9 mouse cellular contexts compared by ENCODE assay signal in the genomic region with DNA sequence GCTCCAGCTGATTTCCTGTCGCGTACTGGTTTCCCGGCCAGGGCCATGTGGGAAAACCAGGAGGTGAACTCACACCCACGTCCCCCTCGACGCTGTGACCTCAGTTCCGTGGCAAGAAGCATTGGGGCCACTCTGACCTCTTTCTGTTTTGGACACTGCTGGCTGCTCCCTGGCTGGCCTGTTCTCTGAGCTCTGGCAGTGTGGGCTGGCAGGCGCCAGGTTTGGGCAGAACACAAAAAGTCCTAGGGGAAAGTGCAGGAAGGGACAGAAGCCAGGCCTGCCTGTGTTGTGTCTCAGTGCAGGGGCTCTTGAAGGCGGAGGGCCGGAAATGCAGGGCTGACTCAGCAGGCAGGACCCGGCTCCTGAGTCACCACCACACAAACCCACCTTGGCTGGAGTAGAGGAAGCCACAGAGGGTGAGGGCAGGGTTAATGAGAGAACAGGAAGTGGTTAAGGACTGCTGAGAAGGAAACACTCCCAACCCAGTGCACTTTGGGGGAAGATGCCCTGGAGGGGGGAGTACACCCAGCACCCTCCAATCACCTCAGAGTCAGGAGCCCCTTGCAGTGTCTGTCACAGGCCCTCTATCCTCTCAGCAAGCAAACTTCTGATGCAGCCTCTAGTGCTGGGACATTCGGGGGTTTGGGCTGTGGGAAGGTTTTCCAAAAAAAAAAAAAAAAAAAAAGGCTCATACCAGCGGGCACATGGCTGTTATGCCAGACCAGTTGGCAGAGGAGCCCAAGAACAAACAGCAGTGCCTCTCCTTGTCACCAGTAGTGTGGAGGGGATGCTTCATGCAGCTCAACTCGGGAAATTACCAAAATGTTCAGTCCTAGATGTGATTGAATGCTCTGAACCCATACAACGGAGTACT. TPM values are rescaled to one million over a fixed set of nuclear protein-coding genes. Genes with fewer than 3 reads are reported as not detected.
A peak's percentile ranks its signal among the peaks of the same experiment; 100 is the strongest.
DNase-seq lines count a peak whose midpoint lies in the region; ATAC-seq and TF ChIP-seq lines count a peak whose summit lies in the region.
"Had no signal": no experiment of that assay in that cellular context is flagged by ENCODE, and none has a peak within 500 bp of the region (broad histone marks: within the 10 kb centered on the region; RNA-seq: fewer than 3 reads in every experiment).

No protein-coding gene starts in this region.

- peaks cover 29% of the 10 kb centered on the region; the same call in 1 of the 2 replicates for H3K27me3 ChIP-seq in hindbrain, embryonic 10.5 days (ENCODE audit: insufficient read depth, poor library complexity, severe bottlenecking)
- no peaks in the 10 kb centered on the region for H3K27me3 ChIP-seq in hindbrain, postnatal 0 days (ENCODE audit: insufficient read depth, low read length)
- H3K27me3 ChIP-seq in liver, embryonic 12.5 days (replicated peaks) = peaks cover 39% of the 10 kb centered on the region

- no peak overlapping the region for H3K4me2 ChIP-seq in hindbrain, postnatal 0 days (ENCODE audit: low read depth, low read length)
- H3K4me2 ChIP-seq in liver, embryonic 12.5 days = no peak overlapping the region

- no peaks in the 10 kb centered on the region; the same call in 1 of the 2 replicates for H3K4me1 ChIP-seq in hindbrain, embryonic 10.5 days (replicated peaks)
- H3K4me1 ChIP-seq in hindbrain, postnatal 0 days (ENCODE audit: insufficient read depth, low read length) = no peaks in the 10 kb centered on the region
- 0 out of 2 replicates have a peak, but pooled peaks cover 6% of the 10 kb centered on the region for H3K4me1 ChIP-seq in liver, embryonic 12.5 days

- peak overlapping the region; percentile 26; the same call in 1 of the 2 replicates for H3K27ac ChIP-seq in hindbrain, embryonic 10.5 days
- H3K27ac ChIP-seq in hindbrain, postnatal 0 days = no peak overlapping the region
- peak overlapping the region; percentile 15; the same call in 1 of the 2 replicates for H3K27ac ChIP-seq in liver, embryonic 12.5 days
- H3K27ac ChIP-seq: layer of hippocampus, adult 2 months had no signal

- H3K36me3 ChIP-seq in hindbrain, embryonic 10.5 days = no peaks in the 10 kb centered on the region
- no peaks in the 10 kb centered on the region for H3K36me3 ChIP-seq in hindbrain, postnatal 0 days (ENCODE audit: insufficient read depth, low read length)
- no peaks in the 10 kb centered on the region for H3K36me3 ChIP-seq in liver, embryonic 12.5 days

- no peaks in the 10 kb centered on the region; the same call in 1 of the 2 replicates for H3K9me3 ChIP-seq in hindbrain, embryonic 10.5 days
- no peaks in the 10 kb centered on the region for H3K9me3 ChIP-seq in hindbrain, postnatal 0 days (ENCODE audit: low read length)
- H3K9me3 ChIP-seq in liver, embryonic 12.5 days (replicated peaks) = no peaks in the 10 kb centered on the region

- WGBS in hindbrain, embryonic 10.5 days = 78% methylated on average over 15 of the region's 15 CpGs
- 74% methylated on average over 15 of the region's 15 CpGs for WGBS in hindbrain, postnatal 0 days
- 23% methylated on average over 15 of the region's 15 CpGs for WGBS in liver, embryonic 12.5 days (ENCODE audit: insufficient replicate concordance)

- TF ChIP-seq CTCF in hindbrain, postnatal 0 days (IDR thresholded peaks at IDR 0.05; ENCODE audit: low read depth) = no peak

- H3K9ac ChIP-seq in hindbrain, postnatal 0 days (replicated peaks; ENCODE audit: low read length) = no peak overlapping the region
- H3K9ac ChIP-seq in liver, embryonic 12.5 days = no peak overlapping the region

- no peak for ATAC-seq in hindbrain, postnatal 0 days
- ATAC-seq in liver, embryonic 12.5 days = 0 out of 2 replicates have a peak, but pooled peaks have one; percentile 35

- intact Hi-C loops in heart, postnatal 10 days (cut with DNase I) = no loop called here

- DNase-seq in hindbrain, embryonic 10.5 days (ENCODE audit: low spot score) = no peak
- no peak for DNase-seq in hindbrain, postnatal 0 days (ENCODE audit: low spot score)
- peak; percentile 74 for DNase-seq in adrenal gland, postnatal 14 days
- DNase-seq in heart, postnatal 10 days = peak; percentile 60 to 68
- peak; percentile 8 to 27 for DNase-seq in thymus, postnatal 36 days
- no peak for DNase-seq in retina, embryonic 14.5 days (ENCODE audit: low spot score)
- DNase-seq in frontal cortex, postnatal 14 days (ENCODE audit: low spot score in 2 of 2) = no peak

- no peak overlapping the region for H3K4me3 ChIP-seq in hindbrain, embryonic 10.5 days
- H3K4me3 ChIP-seq in hindbrain, postnatal 0 days (ENCODE audit: low read length) = no peak overlapping the region
- no peak overlapping the region for H3K4me3 ChIP-seq in liver, embryonic 12.5 days
- H3K4me3 ChIP-seq: layer of hippocampus, adult 2 months had no signal

RNA-seq across cellular contexts. Expression of a gene that starts 60.0 kb away (rescaled TPM):
- 1.6 and 3.5 TPM in 2 replicates for polyA plus RNA-seq in hindbrain, embryonic 10.5 days (2016; fragmentation: Nextera tagmentation; extraction: Ambion mirVana)
- total RNA-seq in hindbrain, postnatal 0 days (2014; rRNA removed) = 0.40 and 0.58 TPM in 2 replicates
- polyA plus RNA-seq in hindbrain, postnatal 0 days (2015; fragmentation: Nextera tagmentation; extraction: Ambion mirVana) = 0.21 TPM in 1 of 2 replicates, not detected in the other
- total RNA-seq in adrenal gland, postnatal 14 days (2021) = 0.41 TPM in 1 of 2 replicates, not detected in the other
- total RNA-seq in heart, postnatal 10 days (2021) = under 1 TPM; 0.27 to 0.43 TPM
- 0.35 and 0.41 TPM in 2 replicates for polyA plus RNA-seq in liver, embryonic 12.5 days (2016; fragmentation: Nextera tagmentation; extraction: Ambion mirVana)

Comparison
In these comparisons a context has a peak if more than half of its experiments do, and no peak if none do; other contexts are left out.
1. DNase-seq: peak in adrenal gland, postnatal 14 days (single experiment), heart, postnatal 10 days (2 of 2) and thymus, postnatal 36 days (2 of 2); none in hindbrain, embryonic 10.5 days (single experiment), hindbrain, postnatal 0 days (single experiment), retina, embryonic 14.5 days (single experiment) and frontal cortex, postnatal 14 days (0 of 2).